Mouse (Mus musculus): ENCODE measurements around the gene Ptprk. TPM values are rescaled to one million over a fixed set of nuclear protein-coding genes. Genes with fewer than 3 reads are reported as not detected.

Ptprk gene
- polyA plus RNA-seq, 1 experiment from 2014 or later: 45.5 TPM

DNA sequence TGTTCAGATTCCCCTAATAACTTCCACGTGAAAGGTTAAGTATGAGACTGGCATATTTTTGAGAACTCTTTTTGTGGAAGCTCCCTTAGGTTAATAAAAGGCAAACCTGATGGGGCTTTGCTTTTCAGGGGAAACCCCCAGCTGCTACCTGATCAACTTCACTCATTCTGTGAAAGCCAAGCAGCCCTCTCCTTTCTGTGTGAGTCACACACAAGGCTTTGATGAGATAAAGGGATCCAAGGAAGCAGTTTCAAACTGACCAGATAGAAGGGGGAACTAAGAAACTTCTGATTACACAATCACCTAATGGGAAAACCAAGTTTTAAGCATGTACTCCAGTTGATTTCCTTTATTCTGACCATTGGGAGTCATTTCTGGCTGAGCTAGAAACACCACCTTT lies 445.2 kb downstream of the Ptprk start:
- ATAC-seq (ENCODE audit: borderline replicate concordance, extremely low read depth, low FRiP score, low TSS enrichment): no peak
- H3K9me3 ChIP-seq: no peaks in the 10 kb centered on the region
- H3K4me3 ChIP-seq: no peak overlapping the region
- 81% methylated on average over 1 of the region's 1 CpGs for WGBS
- H3K27me3 ChIP-seq: no peaks in the 10 kb centered on the region
- no peak overlapping the region for H3K27ac ChIP-seq
- H3K9ac ChIP-seq: no peak overlapping the region
- H3K4me2 ChIP-seq: no peak overlapping the region
- no peaks in the 10 kb centered on the region for H3K4me1 ChIP-seq
- no peaks in the 10 kb centered on the region for H3K36me3 ChIP-seq

DNA sequence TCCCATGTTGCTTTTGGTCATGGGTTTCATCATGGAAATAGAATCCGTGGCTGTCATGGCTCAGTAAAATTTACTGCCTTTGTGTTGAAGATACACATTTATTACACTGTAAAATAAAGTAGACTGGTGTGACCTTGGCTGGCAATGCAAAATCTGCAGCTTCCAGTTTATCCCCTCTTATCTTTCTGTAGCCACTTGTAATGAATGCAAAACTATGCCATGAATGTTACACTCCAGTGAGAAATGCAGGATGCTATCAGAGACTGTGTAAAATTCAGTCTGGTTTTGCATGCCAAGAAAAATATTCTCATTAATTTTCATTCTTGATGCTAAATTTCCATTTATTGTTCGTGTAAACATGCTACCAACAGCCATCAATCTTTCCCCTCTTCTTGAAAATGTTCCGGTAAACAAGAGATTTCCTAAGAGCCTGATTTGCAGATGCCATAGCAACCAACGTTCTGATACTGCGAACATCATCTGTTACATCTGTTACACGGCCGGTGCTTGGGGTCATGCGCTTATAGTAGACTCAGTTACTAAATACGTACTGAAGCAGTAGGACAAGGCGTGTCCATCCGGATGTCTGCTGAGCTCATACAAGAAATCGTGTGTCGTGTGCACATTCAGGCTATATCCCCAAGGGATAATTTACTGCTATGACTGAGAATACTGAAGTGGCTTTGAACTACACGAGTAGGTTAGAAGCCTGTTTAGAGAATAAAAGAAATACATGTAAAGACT lies 449.5 kb downstream of the Ptprk start:
- ATAC-seq (ENCODE audit: borderline replicate concordance, extremely low read depth, low FRiP score, low TSS enrichment): no peak
- Histone ChIP-seq H3K9me3 (no peaks in the 10 kb centered on the region), H3K27me3 (no peaks in the 10 kb centered on the region), H3K4me2 (no peak overlapping the region), H3K27ac (no peak overlapping the region), H3K9ac (no peak overlapping the region), H3K4me1 (no peaks in the 10 kb centered on the region), H3K36me3 (no peaks in the 10 kb centered on the region), H3K4me3 (no peak overlapping the region)
- 60% methylated on average over 14 of the region's 14 CpGs for WGBS

DNA sequence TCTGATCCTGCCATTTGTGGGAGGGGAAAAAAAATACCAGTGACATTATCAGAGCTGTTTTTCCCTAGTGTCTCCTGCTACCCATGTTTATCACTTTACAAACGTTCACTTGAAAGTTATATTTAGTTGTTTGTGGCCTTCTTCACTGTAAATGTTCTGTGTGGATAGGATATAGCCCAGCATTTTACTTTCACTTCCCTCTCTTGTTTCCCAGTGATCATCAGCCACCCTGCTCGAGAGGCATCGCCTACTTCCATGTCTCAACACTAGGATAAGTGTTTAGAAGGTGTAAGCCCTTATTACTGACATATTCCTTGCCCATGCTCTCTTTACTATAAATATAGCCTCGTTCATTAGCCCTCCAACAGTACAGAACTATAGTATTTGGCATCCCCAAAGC lies 466.0 kb downstream of the Ptprk start:
- H3K4me2 ChIP-seq: no peak overlapping the region
- H3K36me3 ChIP-seq: no peaks in the 10 kb centered on the region
- no peaks in the 10 kb centered on the region for H3K9me3 ChIP-seq
- H3K27me3 ChIP-seq: no peaks in the 10 kb centered on the region
- 70% methylated on average over 4 of the region's 4 CpGs for WGBS
- no peaks in the 10 kb centered on the region for H3K4me1 ChIP-seq
- no peak overlapping the region for H3K9ac ChIP-seq
- no peak for ATAC-seq (ENCODE audit: borderline replicate concordance, extremely low read depth, low FRiP score, low TSS enrichment)
- no peak overlapping the region for H3K27ac ChIP-seq
- no peak overlapping the region for H3K4me3 ChIP-seq

GRCm38 (mm10) chr10:28542754-28543153 lies 468.1 kb downstream of the Ptprk start:
- Histone ChIP-seq H3K4me3 (no peak overlapping the region), H3K27me3 (no peaks in the 10 kb centered on the region), H3K9ac (no peak overlapping the region), H3K4me2 (no peak overlapping the region), H3K4me1 (no peaks in the 10 kb centered on the region), H3K27ac (no peak overlapping the region), H3K36me3 (no peaks in the 10 kb centered on the region), H3K9me3 (no peaks in the 10 kb centered on the region)
- WGBS: 73% methylated on average over 1 of the region's 1 CpGs
- ATAC-seq (ENCODE audit: borderline replicate concordance, extremely low read depth, low FRiP score, low TSS enrichment): no peak

- no peaks in the 10 kb centered on the region for H3K27me3 ChIP-seq
- WGBS: 45% methylated on average over 4 of the region's 4 CpGs
These were observed 475.9 kb downstream of the Ptprk start for GRCm38 (mm10) chr10:28550549-28550948.

DNA sequence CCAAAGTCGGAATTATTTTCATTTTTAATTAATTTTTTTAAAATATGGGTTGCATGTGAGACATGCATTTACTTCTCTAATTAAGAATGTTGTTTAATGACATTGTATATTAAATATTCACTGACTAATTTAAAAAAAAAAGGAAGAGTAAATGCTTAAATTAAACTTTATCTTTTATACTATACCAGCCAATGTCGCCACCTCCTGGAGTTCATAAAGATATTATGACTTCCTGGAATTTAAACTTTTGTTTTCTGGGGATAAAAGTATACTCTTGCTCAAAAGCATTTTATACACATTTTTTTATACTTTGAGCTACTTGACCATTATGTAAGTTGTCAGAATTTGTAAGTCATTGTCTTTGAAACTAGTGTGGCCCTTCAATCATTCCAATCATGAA lies 477.4 kb downstream of the Ptprk start:
- WGBS: 93% methylated on average over 2 of the region's 2 CpGs
- no peak overlapping the region for H3K27ac ChIP-seq
- H3K27me3 ChIP-seq: no peaks in the 10 kb centered on the region
- no peaks in the 10 kb centered on the region for H3K9me3 ChIP-seq
- no peak overlapping the region for H3K9ac ChIP-seq
- no peaks in the 10 kb centered on the region for H3K4me1 ChIP-seq
- no peak overlapping the region for H3K4me2 ChIP-seq
- no peaks in the 10 kb centered on the region for H3K36me3 ChIP-seq
- no peak overlapping the region for H3K4me3 ChIP-seq
- ATAC-seq (ENCODE audit: borderline replicate concordance, extremely low read depth, low FRiP score, low TSS enrichment): no peak

More at GRCm38 (mm10) chr10:28550549-28550948, 475.9 kb downstream of the Ptprk start:
- Histone ChIP-seq H3K4me2 (no peak overlapping the region), H3K36me3 (no peaks in the 10 kb centered on the region), H3K4me3 (no peak overlapping the region), H3K9me3 (no peaks in the 10 kb centered on the region), H3K4me1 (no peaks in the 10 kb centered on the region), H3K27ac (no peak overlapping the region), H3K9ac (no peak overlapping the region)
- ATAC-seq (ENCODE audit: borderline replicate concordance, extremely low read depth, low FRiP score, low TSS enrichment): no peak

- H3K4me1 ChIP-seq: no peaks in the 10 kb centered on the region
- no peak overlapping the region for H3K9ac ChIP-seq
- WGBS: 92% methylated on average over 3 of the region's 3 CpGs
- no peaks in the 10 kb centered on the region for H3K27me3 ChIP-seq
- H3K9me3 ChIP-seq: no peaks in the 10 kb centered on the region
- no peak overlapping the region for H3K4me3 ChIP-seq
- no peak for ATAC-seq (ENCODE audit: borderline replicate concordance, extremely low read depth, low FRiP score, low TSS enrichment)
- no peak overlapping the region for H3K27ac ChIP-seq
- H3K4me2 ChIP-seq: no peak overlapping the region
- no peaks in the 10 kb centered on the region for H3K36me3 ChIP-seq
These were observed 489.6 kb downstream of the Ptprk start for GRCm38 (mm10) chr10:28564110-28564674.

DNA sequence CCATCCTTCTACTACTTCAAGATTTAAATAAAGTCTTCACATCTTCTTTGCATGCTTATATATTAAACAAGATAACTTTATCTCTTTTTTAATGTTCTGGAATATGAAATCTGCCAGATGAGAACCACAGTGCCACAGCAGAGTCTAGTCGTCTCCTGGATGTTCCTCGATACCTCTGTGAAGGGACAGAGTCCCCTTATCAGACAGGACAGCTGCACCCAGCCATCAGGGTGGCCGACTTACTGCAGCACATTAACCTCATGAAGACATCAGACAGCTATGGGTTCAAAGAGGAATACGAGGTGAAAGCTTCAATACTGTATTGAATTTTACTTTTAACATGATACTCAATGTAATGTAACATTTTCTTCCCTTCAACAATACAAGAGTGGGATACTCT lies 491.8 kb downstream of the Ptprk start:
- no peaks in the 10 kb centered on the region for H3K9me3 ChIP-seq
- no peak overlapping the region for H3K4me3 ChIP-seq
- no peak overlapping the region for H3K27ac ChIP-seq
- no peaks in the 10 kb centered on the region for H3K36me3 ChIP-seq
- no peaks in the 10 kb centered on the region for H3K27me3 ChIP-seq
- 62% methylated on average over 4 of the region's 4 CpGs for WGBS
- no peak for ATAC-seq (ENCODE audit: borderline replicate concordance, extremely low read depth, low FRiP score, low TSS enrichment)
- H3K4me2 ChIP-seq: no peak overlapping the region
- no peak overlapping the region for H3K9ac ChIP-seq
- no peaks in the 10 kb centered on the region for H3K4me1 ChIP-seq

DNA sequence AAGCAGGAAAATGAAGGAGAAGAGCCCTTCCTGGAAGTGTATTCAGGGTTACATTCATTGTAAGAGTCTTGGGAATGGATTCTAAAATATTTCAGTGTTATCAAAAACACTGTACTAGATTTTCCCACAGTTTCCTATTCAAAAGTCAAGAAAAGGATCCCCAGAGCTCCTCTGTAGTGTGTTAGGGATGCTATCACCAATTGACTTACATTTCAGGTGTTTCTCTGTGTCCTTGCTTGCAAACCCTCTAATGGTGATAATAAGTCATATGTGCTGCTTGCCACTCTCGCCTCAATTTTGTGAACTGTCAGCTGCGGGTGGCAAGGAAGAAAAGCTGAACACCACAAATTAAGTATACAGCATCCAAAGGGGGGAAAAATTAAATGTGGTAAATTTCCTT lies 492.2 kb downstream of the Ptprk start:
- no peak overlapping the region for H3K27ac ChIP-seq
- no peaks in the 10 kb centered on the region for H3K27me3 ChIP-seq
- H3K4me1 ChIP-seq: no peaks in the 10 kb centered on the region
- H3K9me3 ChIP-seq: no peaks in the 10 kb centered on the region
- WGBS: 87% methylated on average over 2 of the region's 2 CpGs
- no peak for ATAC-seq (ENCODE audit: borderline replicate concordance, extremely low read depth, low FRiP score, low TSS enrichment)
- no peaks in the 10 kb centered on the region for H3K36me3 ChIP-seq
- no peak overlapping the region for H3K9ac ChIP-seq
- no peak overlapping the region for H3K4me2 ChIP-seq
- H3K4me3 ChIP-seq: no peak overlapping the region

DNA sequence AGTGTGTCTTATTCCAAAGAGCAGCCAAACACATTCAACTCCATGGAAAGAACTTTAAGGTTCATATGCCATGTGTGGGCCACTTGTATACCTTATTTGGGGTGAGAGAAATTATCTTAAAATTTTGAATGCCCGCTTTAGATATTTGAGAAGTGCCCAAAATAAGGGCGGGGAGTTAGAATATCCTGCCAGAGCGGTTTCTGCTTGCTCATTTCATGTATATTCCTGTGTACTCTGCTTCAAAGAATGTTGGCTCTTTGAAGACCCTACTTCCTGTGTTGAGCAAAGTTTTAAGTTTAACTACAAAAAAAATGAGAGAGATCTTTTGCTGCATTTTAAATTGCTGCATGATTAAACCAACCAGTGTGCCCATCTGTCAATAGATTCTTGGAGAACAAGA lies 492.8 kb downstream of the Ptprk start:
- no peaks in the 10 kb centered on the region for H3K36me3 ChIP-seq
- 74% methylated on average over 3 of the region's 3 CpGs for WGBS
- H3K4me2 ChIP-seq: no peak overlapping the region
- no peak overlapping the region for H3K4me3 ChIP-seq
- H3K27ac ChIP-seq: no peak overlapping the region
- no peak overlapping the region for H3K9ac ChIP-seq
- H3K27me3 ChIP-seq: no peaks in the 10 kb centered on the region
- no peaks in the 10 kb centered on the region for H3K4me1 ChIP-seq
- no peaks in the 10 kb centered on the region for H3K9me3 ChIP-seq
- ATAC-seq (ENCODE audit: borderline replicate concordance, extremely low read depth, low FRiP score, low TSS enrichment): no peak

- Histone ChIP-seq H3K4me2 (no peak overlapping the region), H3K27me3 (no peaks in the 10 kb centered on the region), H3K9ac (no peak overlapping the region), H3K27ac (no peak overlapping the region), H3K36me3 (no peaks in the 10 kb centered on the region), H3K4me3 (no peak overlapping the region), H3K4me1 (no peaks in the 10 kb centered on the region), H3K9me3 (no peaks in the 10 kb centered on the region)
- ATAC-seq (ENCODE audit: borderline replicate concordance, extremely low read depth, low FRiP score, low TSS enrichment): no peak
- WGBS: 84% methylated on average over 5 of the region's 5 CpGs
These were observed 493.4 kb downstream of the Ptprk start for GRCm38 (mm10) chr10:28568047-28568446.

- Histone ChIP-seq H3K4me3 (no peak overlapping the region), H3K27ac (no peak overlapping the region), H3K4me2 (no peak overlapping the region), H3K9me3 (no peaks in the 10 kb centered on the region), H3K27me3 (no peaks in the 10 kb centered on the region), H3K4me1 (no peaks in the 10 kb centered on the region), H3K36me3 (peaks cover 7% of the 10 kb centered on the region), H3K9ac (no peak overlapping the region)
- no peak for ATAC-seq (ENCODE audit: borderline replicate concordance, extremely low read depth, low FRiP score, low TSS enrichment)
- 76% methylated on average over 5 of the region's 5 CpGs for WGBS
These were observed 505.0 kb downstream of the Ptprk start for GRCm38 (mm10) chr10:28579596-28579995.

Measured in lung, embryonic 15.5 days (tissue).